Mouse (Mus musculus): ENCODE results near the gene Ncam1.

Ncam1 gene

DNA sequence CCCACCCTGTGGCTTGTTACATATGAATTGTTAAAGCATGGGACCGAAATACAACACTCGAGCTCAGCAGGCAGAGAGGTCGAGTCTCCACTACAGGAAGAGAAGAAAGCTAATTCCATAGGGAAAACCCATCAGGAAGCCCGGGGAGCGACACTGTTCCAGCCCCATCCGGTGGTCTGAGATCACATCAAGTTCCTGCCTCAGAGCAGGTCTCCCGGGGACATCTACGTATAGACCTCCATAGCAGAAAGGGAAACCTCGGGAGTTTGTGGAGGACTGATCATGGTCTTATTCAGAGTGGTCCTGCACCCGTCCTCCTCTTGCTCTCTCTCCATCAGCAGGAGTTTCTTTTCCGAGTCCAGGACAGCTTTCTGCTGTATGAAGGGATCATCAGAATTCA, 326.6 kb downstream of the Ncam1 start:
- in situ Hi-C loops (cut with MboI; ENCODE audit: unreplicated experiment in 2 of 2), result no loop called here

DNA sequence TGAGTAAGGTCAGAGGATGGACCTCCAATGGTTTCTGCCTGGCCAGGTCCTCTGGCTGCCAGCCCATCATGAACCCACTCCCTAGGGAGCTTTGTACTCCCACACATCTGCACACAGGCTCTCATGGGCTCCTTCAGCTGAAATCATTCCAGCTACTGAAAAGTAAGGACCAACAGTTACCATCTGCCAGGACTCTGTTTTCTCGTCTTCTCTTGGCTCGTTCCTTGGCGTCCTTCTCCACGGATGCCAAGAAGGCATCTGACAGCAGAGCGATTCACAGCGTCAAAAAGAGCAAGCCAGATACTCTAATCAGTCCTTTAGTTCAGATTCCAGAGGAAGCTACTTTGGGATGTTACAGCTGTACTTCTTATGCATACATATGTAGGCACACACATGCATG, 327.8 kb downstream of the Ncam1 start:
- in situ Hi-C loops (cut with MboI; ENCODE audit: unreplicated experiment in 2 of 2), result no loop called here

- in situ Hi-C loops (cut with MboI; ENCODE audit: unreplicated experiment in 2 of 2), result no loop called here
Observed at GRCm38 (mm10) chr9:49470006-49470405, 328.7 kb downstream of the Ncam1 start.

- in situ Hi-C loops (cut with MboI; ENCODE audit: unreplicated experiment in 2 of 2), result no loop called here
Observed at GRCm38 (mm10) chr9:49456136-49456535, 342.6 kb downstream of the Ncam1 start.

DNA sequence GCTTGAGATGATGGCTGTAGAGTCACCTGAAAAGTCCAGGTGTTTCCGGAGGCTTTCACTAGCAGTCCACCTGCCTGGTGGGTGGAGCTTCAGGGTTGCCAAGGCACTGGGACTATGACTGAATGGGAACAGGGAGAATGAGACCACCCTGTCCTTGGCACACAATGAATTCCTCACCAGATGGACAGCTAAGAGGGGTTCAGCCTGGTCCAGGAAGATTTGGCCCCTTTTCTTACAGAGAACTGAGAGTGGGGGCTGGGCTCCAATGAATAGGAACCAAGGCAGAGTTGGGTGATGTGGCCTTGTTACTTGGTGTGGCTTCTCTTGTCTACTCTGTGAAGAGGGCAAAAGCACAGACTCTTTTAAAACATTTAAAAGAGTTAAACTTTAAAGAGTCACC, 346.3 kb downstream of the Ncam1 start:
- in situ Hi-C loops (cut with MboI; ENCODE audit: unreplicated experiment in 2 of 2), result no loop called here

Data from v-Abl transformed pro-B cells (cell line).